Mouse (Mus musculus) CD4-positive helper T cell, adult 2 months (primary cell): ENCODE measurements around the gene Cmtr1.
"Not testable (repeated sequence)": the region's sequence is repeated elsewhere in the genome, so short reads cannot be mapped to it uniquely, and the experiment has no call there.

Experiments used
- DNase-seq: peaks from one replicate; pipeline ENCODE4 v3.0.0-alpha.2; 2012; ENCODE audit warnings: low read depth, missing footprints, low spot score

The Cmtr1 gene

DNA sequence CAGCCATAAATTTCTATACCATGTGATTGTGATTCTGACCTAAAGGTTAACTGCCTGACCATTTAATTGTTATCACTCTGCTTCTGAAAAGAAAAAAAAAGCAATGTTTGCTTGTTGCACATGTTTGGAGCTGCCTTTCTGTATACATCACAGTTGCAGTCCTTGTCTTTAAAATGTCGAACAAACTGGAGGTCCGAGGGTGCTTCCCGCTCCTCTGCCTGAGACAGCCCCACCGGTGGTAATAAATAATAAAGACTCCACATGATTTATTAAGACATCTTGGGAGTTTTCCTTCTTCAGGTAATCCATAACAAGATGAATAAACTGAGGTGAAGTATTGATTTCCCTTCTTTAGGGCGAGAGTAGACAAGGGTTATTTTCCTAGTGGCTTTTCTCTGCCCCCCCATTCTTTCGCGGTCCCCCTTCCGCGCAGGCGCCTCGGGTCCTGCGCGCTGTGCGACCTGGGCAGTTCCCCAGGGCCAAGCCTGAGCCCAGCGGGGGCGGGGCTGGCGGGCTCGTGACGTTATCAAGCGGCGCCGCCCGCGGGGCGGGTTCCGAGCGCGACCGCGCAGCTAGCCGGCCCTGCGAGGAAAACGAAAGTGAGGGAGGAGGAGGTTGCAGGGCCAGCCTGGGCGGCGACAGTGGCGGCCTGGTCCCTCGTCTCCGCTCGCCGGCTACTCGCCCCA lies at the start of gene Cmtr1:
Cmtr1 (plus strand) TSS at position 520 of the 686 bp plus-strand sequence.
- peak; percentile 95 for DNase-seq

DNA sequence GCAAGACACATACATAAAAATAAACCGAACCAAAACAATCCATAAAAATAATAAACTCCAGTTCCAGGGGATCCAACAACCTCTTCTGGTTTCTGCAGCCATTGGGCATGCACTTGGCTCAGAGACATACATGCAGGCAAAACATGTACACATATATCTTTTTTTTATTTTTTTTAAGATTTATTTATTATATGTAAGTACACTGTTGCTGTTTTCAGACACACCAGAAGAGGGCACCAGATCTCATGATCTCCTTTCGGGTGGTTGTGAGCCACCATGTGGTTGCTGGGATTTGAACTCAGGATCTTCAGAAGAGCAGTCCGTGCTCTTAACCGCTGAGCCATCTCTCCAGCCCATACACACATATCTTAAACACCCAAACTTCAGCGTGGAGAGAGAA lies 46.9 kb upstream of the Cmtr1 start:
- not testable (repeated sequence) for DNase-seq

DNA sequence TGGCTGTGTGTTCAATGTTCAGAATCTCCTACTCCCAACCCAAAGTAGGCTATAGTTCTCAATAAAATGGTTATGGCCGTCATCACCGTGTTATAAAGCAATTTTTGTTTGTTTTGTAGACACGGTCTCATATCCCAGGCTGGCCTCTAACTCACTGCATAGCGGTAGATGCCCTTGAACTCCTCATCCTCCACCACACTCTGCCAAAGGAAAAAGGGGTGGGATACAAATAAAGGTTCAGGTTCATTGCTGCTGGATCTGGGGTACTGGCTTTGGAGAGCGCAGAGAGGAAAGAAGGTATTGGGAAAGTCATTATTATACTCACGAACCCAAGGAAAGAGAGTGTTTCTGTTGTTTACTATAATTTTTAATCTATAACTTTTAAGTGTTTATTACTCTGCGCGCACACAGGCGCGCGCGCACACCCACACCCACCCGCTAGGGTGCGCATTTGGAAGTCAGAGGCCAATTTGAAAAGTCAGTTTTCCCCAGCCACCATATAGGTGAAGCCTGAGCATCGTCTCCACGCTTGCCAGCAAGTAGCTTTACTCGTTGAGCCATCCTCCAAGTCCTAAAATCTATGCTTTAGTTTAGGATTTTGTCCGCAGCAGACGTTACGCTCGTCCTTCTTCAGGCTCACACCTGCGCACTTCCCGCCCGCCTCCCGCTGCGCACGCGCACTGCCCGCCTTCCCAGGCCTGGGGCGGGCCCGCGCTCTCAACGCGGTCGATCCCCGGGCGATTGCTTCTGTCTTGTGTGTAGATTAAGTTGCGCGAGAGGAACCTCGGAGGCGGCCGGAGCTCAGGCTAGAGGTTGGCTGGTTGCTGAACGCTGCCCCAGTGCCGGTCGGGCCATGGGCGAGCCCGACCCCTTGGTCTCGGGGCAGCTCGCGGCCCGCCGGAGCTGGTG lies 46.0 kb upstream of the Cmtr1 start, which contains the start of the genes Rnf8 and Gm28043:
Rnf8 (plus strand) TSS at position 676 of the 909 bp plus-strand sequence.
Gm28043 (plus strand) TSS at position 762 of the 909 bp plus-strand sequence.
- peak; percentile 97 for DNase-seq

DNA sequence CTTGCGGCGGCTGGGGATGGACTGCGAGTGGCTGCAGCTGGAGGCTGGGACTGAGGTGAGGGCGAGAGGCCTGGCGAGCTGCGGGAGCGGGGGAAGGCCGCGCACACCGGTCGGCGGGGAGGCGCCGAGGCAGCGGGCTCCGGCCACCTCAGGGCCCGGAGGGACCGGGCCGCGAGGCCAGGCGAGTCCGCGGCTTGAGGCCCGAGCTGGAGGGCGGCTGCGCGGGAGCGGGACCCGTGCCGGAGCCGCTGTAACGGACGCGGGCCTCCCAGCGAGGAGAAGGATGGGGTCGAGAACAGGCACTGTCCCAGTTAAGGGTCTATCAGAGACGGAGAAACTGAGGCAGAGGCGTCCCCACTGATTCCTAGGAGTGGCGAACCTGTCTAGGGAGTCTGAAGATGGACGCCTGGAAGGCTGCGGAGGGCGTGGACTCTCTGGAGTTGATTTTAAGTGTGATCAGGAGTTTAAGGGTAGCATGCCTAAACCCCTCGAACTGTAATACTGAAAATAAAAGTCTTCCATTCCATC lies 45.3 kb upstream of the Cmtr1 start:
- no peak for DNase-seq

DNA sequence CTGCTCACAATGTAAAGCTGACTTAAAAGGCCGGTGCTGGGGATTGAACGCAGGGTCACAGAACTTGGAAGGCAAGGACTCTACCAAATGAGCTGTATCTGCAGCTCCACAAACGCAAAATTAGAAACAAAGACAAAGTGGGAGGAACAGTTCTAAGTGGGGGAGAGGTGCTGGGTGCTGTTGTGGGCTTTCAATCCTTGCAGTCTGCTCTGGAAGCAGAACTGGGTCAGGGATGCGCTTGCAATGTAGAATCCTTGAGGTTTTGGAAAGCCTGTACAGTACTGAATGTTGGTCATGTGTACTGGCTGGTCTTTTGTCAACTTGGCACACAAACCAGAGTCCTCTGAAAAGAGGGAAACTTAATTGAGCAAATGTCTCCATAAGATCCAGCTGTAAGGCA lies 44.8 kb upstream of the Cmtr1 start:
- no peak for DNase-seq

DNA sequence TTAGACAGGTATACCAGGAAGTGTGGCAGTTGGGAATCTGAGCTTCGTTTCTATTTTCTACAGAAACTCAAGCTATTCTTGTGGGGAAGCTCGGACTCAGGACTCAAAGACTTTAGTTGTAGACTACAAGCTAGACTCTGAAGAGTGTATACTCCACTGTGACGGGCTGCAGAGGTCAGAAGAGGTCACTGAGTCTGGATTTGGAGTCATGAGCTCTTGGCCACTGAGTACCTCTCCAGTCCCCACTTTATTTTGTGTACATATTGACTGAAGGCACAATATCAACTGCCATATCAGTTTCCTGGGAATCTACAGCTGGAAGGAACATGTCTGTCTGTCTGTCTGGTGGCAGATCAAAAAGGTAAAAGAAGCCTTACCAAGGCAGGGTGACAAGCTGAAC lies 41.2 kb upstream of the Cmtr1 start:
- no peak for DNase-seq

DNA sequence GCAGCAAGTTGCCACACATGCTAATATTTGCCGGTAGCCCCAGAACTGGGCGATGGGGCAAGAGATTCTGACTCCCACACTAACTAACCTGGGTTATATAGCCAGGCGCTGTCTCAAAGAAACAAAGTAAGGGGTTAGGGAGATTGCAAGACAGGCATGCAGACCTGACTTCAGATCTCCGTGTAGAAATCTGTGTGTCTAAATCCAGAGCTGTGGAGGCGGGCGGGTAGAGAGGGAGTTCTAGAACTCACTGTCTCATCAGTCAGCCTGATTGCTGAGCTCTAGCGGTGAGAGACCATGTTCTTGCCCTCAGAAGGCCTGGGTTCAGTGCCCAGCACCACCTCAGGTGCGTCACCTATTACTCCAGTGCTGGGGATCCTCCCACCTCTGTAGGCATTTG lies 36.9 kb upstream of the Cmtr1 start:
- DNase-seq, result no peak

DNA sequence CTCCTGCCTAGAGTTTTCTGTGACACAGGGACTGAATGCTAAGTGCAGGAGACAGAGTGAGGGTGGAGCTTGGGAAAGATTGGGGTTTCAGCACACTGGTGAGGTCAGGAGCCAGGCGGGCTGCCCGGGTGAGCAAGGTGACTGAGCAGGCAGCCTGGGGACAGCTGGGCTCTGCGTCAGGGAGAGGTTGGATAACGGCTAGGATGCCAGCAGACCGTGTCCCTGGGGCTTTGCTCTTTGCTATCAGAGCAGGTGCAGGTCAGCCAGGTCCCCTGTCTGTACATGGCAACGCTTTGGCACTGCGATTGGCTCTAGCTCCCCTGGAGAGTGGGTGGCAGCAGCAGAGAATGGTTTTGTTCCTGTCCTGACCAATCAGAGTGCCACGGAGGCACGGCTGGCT lies 33.1 kb upstream of the Cmtr1 start:
- DNase-seq, result no peak

DNA sequence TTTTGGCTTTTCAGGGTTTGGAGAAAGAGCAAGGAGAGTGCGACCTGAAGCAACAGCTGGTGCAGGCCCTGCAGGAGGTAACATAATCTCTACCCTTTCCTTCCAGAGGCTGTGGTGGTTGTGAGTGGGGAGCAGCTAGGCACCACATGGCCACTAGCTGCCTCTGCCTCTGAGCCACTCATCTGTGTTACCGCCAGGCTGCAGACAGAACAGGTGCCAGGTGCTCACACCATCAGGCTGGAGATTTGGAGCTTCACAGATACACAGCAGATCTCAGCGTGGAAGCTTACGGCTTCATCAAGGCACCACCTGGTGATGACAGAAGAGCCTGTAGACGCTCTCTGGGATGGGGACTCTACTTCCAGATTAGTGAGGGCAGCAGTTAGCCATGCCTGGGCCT lies 31.4 kb upstream of the Cmtr1 start:
- no peak for DNase-seq

DNA sequence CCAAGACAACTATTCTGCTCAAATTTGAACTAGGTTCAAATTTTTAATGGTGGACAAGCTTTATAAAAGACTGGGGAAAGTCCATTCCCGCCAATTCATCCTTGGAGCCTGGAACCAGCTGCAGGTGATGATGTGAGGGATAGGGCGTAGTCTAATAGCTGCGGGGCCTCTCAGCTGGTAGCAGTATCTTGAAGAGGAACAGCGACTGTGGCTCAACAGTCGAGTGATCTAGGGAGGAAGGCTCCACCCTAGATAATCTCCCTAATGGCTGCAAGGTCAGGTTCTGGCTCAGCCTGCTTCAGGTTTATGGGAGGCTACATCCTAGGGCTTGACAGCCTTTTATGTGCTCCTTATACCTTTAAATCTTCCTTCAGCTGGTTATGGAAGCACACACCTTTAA lies 30.8 kb upstream of the Cmtr1 start:
- DNase-seq, result no peak

DNA sequence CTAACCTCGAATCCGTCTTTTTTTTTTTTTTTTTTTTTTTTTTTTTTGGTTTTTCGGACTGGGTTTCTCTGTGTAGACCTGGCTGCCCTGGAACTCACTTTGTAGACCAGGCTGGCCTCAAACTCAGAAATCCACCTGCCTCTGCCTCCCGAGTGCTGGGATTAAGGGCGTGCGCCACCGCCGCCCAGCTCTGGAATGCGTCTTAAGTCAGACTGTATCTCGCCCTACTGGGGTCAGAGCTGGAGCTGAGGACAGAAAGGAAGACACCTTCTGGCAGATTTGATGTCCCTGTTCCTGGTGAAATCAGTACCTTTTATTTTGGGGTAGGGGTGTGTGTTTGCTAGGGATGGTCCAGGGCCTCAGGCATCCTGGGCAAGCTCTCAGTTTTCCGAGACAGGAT lies 28.1 kb upstream of the Cmtr1 start:
- no peak for DNase-seq

DNA sequence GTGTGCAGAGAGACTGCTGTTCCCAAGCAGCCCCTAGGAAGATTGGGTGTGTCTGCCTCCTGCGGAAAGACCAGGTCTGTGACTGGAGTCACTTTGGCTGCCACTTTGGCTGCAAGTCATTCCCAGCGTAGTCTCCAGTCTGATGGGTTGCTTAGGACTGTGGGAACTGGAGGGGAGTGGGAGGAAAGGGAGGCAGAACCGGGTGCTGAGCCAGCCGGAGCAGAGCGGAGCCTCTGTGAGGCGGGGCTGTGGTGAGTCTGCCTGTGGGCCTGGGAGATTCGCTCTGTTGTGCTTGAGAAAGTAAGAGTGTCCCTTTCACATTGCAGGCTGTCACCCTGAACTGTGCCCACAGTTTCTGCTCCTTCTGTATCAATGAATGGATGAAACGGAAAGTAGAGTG lies 24.9 kb upstream of the Cmtr1 start:
- DNase-seq, result no peak

DNA sequence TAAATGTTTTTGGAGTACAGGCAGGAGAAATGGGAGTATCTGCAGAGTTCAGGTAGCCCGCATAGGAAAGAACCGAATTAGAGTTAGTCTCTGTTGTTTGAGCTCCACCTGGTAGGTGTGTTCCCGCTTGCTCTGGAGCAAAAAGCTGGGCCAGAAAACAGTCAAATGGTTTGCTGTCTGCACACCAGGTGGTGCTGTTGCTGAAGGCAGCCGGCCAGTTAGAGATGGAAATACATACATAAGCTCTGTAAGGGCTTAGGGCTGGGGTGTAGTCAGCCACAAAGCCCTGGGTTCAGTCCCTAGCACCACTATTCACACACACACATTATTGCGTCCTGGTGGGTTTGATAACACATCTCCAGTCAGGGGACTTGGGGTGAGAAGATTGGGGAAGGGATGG lies 24.3 kb upstream of the Cmtr1 start:
- peak; percentile 28 for DNase-seq

DNA sequence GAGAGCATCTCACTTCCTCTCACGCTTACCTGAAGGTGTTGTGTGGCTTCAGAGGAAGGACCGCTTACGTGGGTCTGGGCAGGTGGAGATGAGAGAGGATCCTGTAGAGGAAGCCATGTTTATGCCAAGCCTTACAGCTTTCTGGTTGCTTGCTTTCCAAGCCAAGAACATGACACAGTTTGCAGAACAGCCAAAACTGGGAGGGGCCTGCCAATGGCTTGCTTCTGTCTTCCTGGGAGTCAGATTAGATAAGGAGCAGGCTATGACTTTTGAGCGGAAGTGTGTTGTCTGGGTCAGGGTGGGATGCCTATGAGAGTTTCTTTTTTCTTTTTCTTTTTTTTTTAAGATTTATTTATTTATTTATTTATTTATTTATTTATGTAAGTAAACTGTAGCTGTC lies 23.0 kb upstream of the Cmtr1 start:
- no peak for DNase-seq

DNA sequence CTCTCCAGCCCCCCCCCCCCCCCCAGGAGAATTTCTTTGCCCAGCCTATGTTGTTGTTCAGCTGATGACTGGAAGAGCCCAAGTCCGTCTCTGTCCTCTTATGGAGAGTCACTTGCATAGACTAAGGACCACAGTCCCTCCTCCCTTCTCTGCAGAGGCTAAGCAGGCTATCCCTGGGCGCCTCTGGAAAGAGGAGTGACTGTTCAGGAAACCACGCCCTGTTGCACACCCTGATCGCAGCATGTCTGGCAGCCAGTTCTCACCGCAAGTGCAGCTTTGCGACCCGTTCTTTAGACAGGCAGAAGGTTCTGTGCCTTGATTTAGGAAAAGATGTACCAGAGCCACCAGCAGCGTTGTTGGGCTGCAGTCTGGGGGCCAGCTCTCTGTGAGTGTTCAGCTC lies 22.5 kb upstream of the Cmtr1 start:
- peak; percentile 27 for DNase-seq

DNA sequence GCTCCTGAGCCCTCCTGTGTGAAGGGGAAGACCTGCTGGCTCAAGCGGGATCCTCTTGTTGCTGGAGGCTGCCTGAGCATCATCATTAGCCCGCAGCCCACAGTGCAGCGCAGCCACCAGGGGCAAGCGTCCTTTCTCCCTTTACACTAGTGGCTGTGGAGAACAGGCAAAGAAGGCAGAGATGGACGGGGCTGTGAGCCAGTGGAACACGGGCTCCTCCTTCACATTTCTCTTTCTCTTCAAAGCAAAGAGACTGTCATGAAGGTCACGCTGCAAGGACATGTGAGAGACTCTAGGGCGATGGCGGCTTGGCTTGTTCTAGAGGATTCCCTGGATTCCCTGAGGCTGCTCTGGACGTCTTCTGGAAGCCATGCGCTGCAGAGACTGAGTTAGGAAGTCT lies 19.4 kb upstream of the Cmtr1 start:
- DNase-seq, result no peak

DNA sequence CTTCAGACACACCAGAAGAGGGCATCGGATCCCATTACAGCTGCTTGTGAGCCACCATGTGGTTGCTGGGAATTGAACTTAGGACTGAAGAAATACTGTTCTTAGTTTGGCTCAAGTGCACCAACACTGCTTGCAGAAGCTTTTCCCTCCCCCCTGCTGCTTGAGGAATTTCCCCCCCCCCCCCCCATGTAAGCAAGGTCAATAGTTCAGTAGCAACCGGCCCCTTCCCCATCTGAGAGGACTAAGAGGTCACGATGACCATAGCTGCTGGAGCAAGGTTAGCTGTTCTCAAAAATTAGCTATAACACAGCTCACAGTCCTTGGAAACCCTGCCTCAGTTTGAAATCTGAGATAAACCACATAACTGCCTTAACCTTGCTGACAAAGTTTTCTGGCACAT lies 18.2 kb upstream of the Cmtr1 start:
- DNase-seq, result no peak

DNA sequence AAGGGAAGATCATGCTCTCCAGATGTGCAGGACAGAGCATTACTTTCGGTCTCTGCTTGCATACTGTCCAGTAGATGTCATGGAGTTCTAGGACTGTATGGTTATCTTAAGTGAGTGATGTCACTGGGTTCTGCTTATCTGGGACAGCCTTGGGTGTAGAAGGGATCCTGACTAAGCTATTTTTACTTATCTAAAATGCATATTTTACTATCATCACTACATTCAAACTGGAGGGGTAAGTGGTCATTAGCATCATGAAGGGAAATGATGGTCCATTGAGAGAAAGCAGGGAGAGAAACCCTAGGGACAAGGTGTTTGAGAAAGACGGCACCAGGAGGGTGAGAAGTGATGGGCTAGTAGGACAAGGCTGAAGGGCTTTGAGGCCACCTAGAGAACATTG lies 2.1 kb upstream of the Cmtr1 start:
- no peak for DNase-seq

DNA sequence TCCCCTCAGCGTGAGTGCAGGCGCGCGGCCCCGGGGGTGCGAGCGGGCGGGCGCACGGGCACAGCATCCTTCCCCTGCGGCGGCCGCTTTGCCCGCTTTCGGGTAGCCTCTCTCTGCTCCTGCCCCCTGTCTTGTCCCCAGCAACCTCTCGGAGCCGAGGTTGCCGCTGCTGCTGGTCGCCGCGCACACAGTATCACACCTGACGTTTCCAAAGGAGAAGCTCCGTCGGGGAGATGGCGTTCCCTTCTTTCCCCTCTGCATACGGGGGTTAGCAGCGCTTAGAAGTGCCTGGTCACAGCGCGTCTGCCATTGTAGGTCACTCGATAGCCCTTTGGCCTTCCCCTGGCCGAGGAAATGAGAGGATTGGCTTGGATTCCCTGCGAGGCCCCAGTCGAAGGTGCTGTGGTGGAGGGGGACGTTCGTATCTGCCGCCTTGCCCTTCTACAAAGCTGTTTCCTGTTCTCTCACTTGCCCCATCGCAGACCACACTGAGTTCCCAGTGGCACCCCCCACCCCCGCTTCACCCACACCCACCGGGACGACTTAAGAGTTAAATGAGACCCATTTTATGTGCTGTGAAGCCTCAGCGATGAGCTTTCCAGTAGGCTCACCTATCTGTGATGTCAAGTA lies 482 bp downstream of the Cmtr1 start:
- DNase-seq, result peak; percentile 64

DNA sequence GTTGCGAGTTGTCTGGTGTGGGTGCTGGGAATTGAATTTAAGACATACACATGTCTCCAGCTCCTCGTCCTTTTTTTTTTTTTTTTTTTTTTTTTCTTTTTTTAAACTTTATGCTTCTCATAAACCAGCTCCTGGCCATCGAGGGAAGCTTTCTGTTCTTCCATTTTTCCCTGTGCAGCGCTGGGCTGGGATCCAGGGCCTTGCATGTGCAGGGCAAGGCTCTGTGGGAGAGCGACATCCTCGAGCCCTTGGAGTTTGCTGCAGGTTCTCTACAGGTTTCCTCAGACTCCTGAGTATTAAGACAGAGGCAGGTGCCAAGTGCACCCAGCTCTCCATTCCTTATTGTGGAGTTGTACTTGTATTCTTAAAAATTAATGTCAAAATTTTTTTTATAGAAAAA lies 1.8 kb downstream of the Cmtr1 start:
- DNase-seq, result no peak

DNA sequence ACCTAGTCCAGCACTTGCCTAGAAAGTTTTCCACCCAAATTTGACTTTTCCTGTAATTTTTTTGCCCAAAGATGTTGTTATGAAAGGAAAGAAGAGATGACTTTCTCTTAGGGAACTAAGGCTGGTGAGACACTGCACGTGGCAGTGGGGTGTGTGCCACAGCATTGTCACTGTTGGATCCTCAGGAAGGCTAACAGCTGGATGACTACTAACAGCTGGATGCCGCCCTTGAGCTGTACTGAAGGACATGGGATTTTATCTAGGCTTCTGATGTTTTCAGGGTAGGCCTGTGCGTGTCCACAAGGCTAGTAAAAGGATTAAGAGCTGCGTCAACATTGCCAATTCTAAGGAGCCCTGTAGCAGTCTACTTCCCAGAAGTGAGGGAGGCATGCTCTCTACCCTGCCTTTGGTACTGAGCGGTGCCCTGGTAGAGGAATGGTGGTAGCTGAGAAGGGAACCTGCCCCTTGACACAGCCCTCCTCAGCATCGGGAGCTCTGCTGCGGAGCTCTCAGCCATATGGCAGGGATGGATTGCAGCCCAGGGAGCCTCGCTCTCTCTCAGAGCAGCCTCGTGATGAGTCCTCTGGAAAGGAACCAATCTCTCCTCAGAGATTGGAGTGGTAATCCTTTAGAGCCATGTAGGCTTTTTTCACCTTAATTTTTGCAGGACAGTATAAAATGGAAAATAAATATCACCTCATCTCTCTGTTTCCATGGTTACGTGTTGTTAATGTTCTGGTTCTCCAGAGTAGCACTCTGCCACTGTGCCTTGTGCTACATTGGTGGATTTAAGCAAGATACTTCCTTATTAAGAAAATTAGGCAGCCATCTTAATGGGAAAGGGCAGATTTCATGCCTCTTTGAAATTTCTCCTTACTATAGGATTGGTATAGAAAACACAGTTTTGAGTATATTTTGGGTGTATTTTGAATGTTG lies 7.9 kb downstream of the Cmtr1 start:
- no peak for DNase-seq
